Mouse (Mus musculus): Measurements from ENCODE around the gene Cfap54. TPM values are rescaled to one million over a fixed set of nuclear protein-coding genes. Genes with fewer than 3 reads are reported as not detected.

Gene Cfap54
- polyA plus RNA-seq, 1 experiment from 2014 or later, result 0.40 TPM

- WGBS, result 71% methylated on average over 6 of the region's 6 CpGs
- H3K36me3 ChIP-seq (ENCODE audit: insufficient read depth, low read length), result no peaks in the 10 kb centered on the region
- H3K9ac ChIP-seq (replicated peaks; ENCODE audit: low read length), result no peak overlapping the region
- H3K4me2 ChIP-seq (replicated peaks; ENCODE audit: low read depth, low read length), result no peak overlapping the region
- no peaks in the 10 kb centered on the region for H3K27me3 ChIP-seq (ENCODE audit: insufficient read depth, low read length)
- H3K4me1 ChIP-seq (ENCODE audit: insufficient read depth, low read length), result no peaks in the 10 kb centered on the region
- H3K4me3 ChIP-seq (ENCODE audit: low read length), result no peak overlapping the region
- no peak overlapping the region for H3K27ac ChIP-seq (ENCODE audit: low read length)
- ATAC-seq (ENCODE audit: low FRiP score, low TSS enrichment), result no peak
- no peaks in the 10 kb centered on the region for H3K9me3 ChIP-seq (ENCODE audit: low read length)
These were observed 147.8 kb downstream of the Cfap54 start for GRCm38 (mm10) chr10:92933616-92934015.

- no peaks in the 10 kb centered on the region for H3K36me3 ChIP-seq (ENCODE audit: insufficient read depth, low read length)
- H3K9me3 ChIP-seq (ENCODE audit: low read length), result no peaks in the 10 kb centered on the region
- H3K9ac ChIP-seq (replicated peaks; ENCODE audit: low read length), result no peak overlapping the region
- no peak overlapping the region for H3K4me2 ChIP-seq (replicated peaks; ENCODE audit: low read depth, low read length)
- no peak overlapping the region for H3K27ac ChIP-seq (ENCODE audit: low read length)
- ATAC-seq (ENCODE audit: low FRiP score, low TSS enrichment), result no peak
- H3K4me1 ChIP-seq (ENCODE audit: insufficient read depth, low read length), result no peaks in the 10 kb centered on the region
- H3K4me3 ChIP-seq (ENCODE audit: low read length), result no peak overlapping the region
- H3K27me3 ChIP-seq (ENCODE audit: insufficient read depth, low read length), result no peaks in the 10 kb centered on the region
- 88% methylated on average over 12 of the region's 12 CpGs for WGBS
These were observed 149.0 kb downstream of the Cfap54 start for GRCm38 (mm10) chr10:92932464-92932863.

- no peaks in the 10 kb centered on the region for H3K36me3 ChIP-seq (ENCODE audit: insufficient read depth, low read length)
- no peaks in the 10 kb centered on the region for H3K4me1 ChIP-seq (ENCODE audit: insufficient read depth, low read length)
- H3K4me2 ChIP-seq (replicated peaks; ENCODE audit: low read depth, low read length), result no peak overlapping the region
- H3K9me3 ChIP-seq (ENCODE audit: low read length), result no peaks in the 10 kb centered on the region
- no peak overlapping the region for H3K9ac ChIP-seq (replicated peaks; ENCODE audit: low read length)
- H3K27ac ChIP-seq (ENCODE audit: low read length), result no peak overlapping the region
- WGBS, result 41% methylated on average over 1 of the region's 1 CpGs
- H3K4me3 ChIP-seq (ENCODE audit: low read length), result no peak overlapping the region
- no peak for ATAC-seq (ENCODE audit: low FRiP score, low TSS enrichment)
- H3K27me3 ChIP-seq (ENCODE audit: insufficient read depth, low read length), result no peaks in the 10 kb centered on the region
These were observed 151.4 kb downstream of the Cfap54 start for GRCm38 (mm10) chr10:92930036-92930435.

- Histone ChIP-seq H3K9me3 (ENCODE audit: low read length) (no peaks in the 10 kb centered on the region), H3K4me3 (ENCODE audit: low read length) (no peak overlapping the region), H3K27ac (ENCODE audit: low read length) (no peak overlapping the region), H3K9ac (replicated peaks; ENCODE audit: low read length) (no peak overlapping the region), H3K36me3 (ENCODE audit: insufficient read depth, low read length) (no peaks in the 10 kb centered on the region), H3K4me1 (ENCODE audit: insufficient read depth, low read length) (no peaks in the 10 kb centered on the region), H3K27me3 (ENCODE audit: insufficient read depth, low read length) (no peaks in the 10 kb centered on the region), H3K4me2 (replicated peaks; ENCODE audit: low read depth, low read length) (no peak overlapping the region)
- ATAC-seq (ENCODE audit: low FRiP score, low TSS enrichment), result no peak
- 79% methylated on average over 3 of the region's 3 CpGs for WGBS
These were observed 153.2 kb downstream of the Cfap54 start for GRCm38 (mm10) chr10:92928256-92928655.

- WGBS, result 73% methylated on average over 1 of the region's 1 CpGs
- H3K9me3 ChIP-seq (ENCODE audit: low read length), result no peaks in the 10 kb centered on the region
- no peaks in the 10 kb centered on the region for H3K36me3 ChIP-seq (ENCODE audit: insufficient read depth, low read length)
- H3K9ac ChIP-seq (replicated peaks; ENCODE audit: low read length), result no peak overlapping the region
- no peak overlapping the region for H3K4me2 ChIP-seq (replicated peaks; ENCODE audit: low read depth, low read length)
- no peaks in the 10 kb centered on the region for H3K4me1 ChIP-seq (ENCODE audit: insufficient read depth, low read length)
- no peak overlapping the region for H3K4me3 ChIP-seq (ENCODE audit: low read length)
- ATAC-seq (ENCODE audit: low FRiP score, low TSS enrichment), result no peak
- no peak overlapping the region for H3K27ac ChIP-seq (ENCODE audit: low read length)
- no peaks in the 10 kb centered on the region for H3K27me3 ChIP-seq (ENCODE audit: insufficient read depth, low read length)
These were observed 162.9 kb downstream of the Cfap54 start for GRCm38 (mm10) chr10:92918551-92918950.

- Histone ChIP-seq H3K4me2 (replicated peaks; ENCODE audit: low read depth, low read length) (no peak overlapping the region), H3K27me3 (ENCODE audit: insufficient read depth, low read length) (no peaks in the 10 kb centered on the region), H3K4me3 (ENCODE audit: low read length) (no peak overlapping the region), H3K27ac (ENCODE audit: low read length) (no peak overlapping the region), H3K9me3 (ENCODE audit: low read length) (no peaks in the 10 kb centered on the region), H3K4me1 (ENCODE audit: insufficient read depth, low read length) (no peaks in the 10 kb centered on the region), H3K9ac (replicated peaks; ENCODE audit: low read length) (no peak overlapping the region), H3K36me3 (ENCODE audit: insufficient read depth, low read length) (no peaks in the 10 kb centered on the region)
- no peak for ATAC-seq (ENCODE audit: low FRiP score, low TSS enrichment)
- 46% methylated on average over 6 of the region's 6 CpGs for WGBS
These were observed 174.2 kb downstream of the Cfap54 start for GRCm38 (mm10) chr10:92907246-92907645.

GRCm38 (mm10) chr10:92888466-92888865, 193.0 kb downstream of the Cfap54 start:
- Histone ChIP-seq H3K36me3 (ENCODE audit: insufficient read depth, low read length) (no peaks in the 10 kb centered on the region), H3K9ac (replicated peaks; ENCODE audit: low read length) (no peak overlapping the region), H3K4me3 (ENCODE audit: low read length) (no peak overlapping the region), H3K9me3 (ENCODE audit: low read length) (no peaks in the 10 kb centered on the region), H3K27ac (ENCODE audit: low read length) (no peak overlapping the region), H3K4me1 (ENCODE audit: insufficient read depth, low read length) (no peaks in the 10 kb centered on the region), H3K27me3 (ENCODE audit: insufficient read depth, low read length) (no peaks in the 10 kb centered on the region), H3K4me2 (replicated peaks; ENCODE audit: low read depth, low read length) (no peak overlapping the region)
- ATAC-seq (ENCODE audit: low FRiP score, low TSS enrichment), result no peak
- 83% methylated on average over 6 of the region's 6 CpGs for WGBS

- 89% methylated on average over 3 of the region's 3 CpGs for WGBS
- Histone ChIP-seq H3K9ac (replicated peaks; ENCODE audit: low read length) (no peak overlapping the region), H3K4me3 (ENCODE audit: low read length) (no peak overlapping the region), H3K27ac (ENCODE audit: low read length) (no peak overlapping the region), H3K4me2 (replicated peaks; ENCODE audit: low read depth, low read length) (no peak overlapping the region), H3K4me1 (ENCODE audit: insufficient read depth, low read length) (no peaks in the 10 kb centered on the region), H3K36me3 (ENCODE audit: insufficient read depth, low read length) (no peaks in the 10 kb centered on the region), H3K27me3 (ENCODE audit: insufficient read depth, low read length) (no peaks in the 10 kb centered on the region), H3K9me3 (ENCODE audit: low read length) (no peaks in the 10 kb centered on the region)
- ATAC-seq (ENCODE audit: low FRiP score, low TSS enrichment), result no peak
These were observed 203.4 kb downstream of the Cfap54 start for GRCm38 (mm10) chr10:92878000-92878399.

GRCm38 (mm10) chr10:92840980-92841379, 240.4 kb downstream of the Cfap54 start:
- H3K4me2 ChIP-seq (replicated peaks; ENCODE audit: low read depth, low read length), result no peak overlapping the region
- H3K4me3 ChIP-seq (ENCODE audit: low read length), result no peak overlapping the region
- H3K9me3 ChIP-seq (ENCODE audit: low read length), result no peaks in the 10 kb centered on the region
- no peaks in the 10 kb centered on the region for H3K4me1 ChIP-seq (ENCODE audit: insufficient read depth, low read length)
- 80% methylated on average over 9 of the region's 9 CpGs for WGBS
- H3K27me3 ChIP-seq (ENCODE audit: insufficient read depth, low read length), result no peaks in the 10 kb centered on the region
- no peak overlapping the region for H3K27ac ChIP-seq (ENCODE audit: low read length)
- H3K36me3 ChIP-seq (ENCODE audit: insufficient read depth, low read length), result no peaks in the 10 kb centered on the region
- no peak overlapping the region for H3K9ac ChIP-seq (replicated peaks; ENCODE audit: low read length)
- ATAC-seq (ENCODE audit: low FRiP score, low TSS enrichment), result no peak

- Histone ChIP-seq H3K4me1 (ENCODE audit: insufficient read depth, low read length) (no peaks in the 10 kb centered on the region), H3K4me2 (replicated peaks; ENCODE audit: low read depth, low read length) (no peak overlapping the region), H3K4me3 (ENCODE audit: low read length) (no peak overlapping the region), H3K36me3 (ENCODE audit: insufficient read depth, low read length) (no peaks in the 10 kb centered on the region), H3K27ac (ENCODE audit: low read length) (no peak overlapping the region), H3K9me3 (ENCODE audit: low read length) (no peaks in the 10 kb centered on the region), H3K9ac (replicated peaks; ENCODE audit: low read length) (no peak overlapping the region), H3K27me3 (ENCODE audit: insufficient read depth, low read length) (no peaks in the 10 kb centered on the region)
- ATAC-seq (ENCODE audit: low FRiP score, low TSS enrichment), result no peak
- WGBS, result 88% methylated on average over 5 of the region's 5 CpGs
These were observed 243.8 kb downstream of the Cfap54 start for GRCm38 (mm10) chr10:92837572-92837971.

GRCm38 (mm10) chr10:92837045-92837444, 244.4 kb downstream of the Cfap54 start:
- Histone ChIP-seq H3K36me3 (ENCODE audit: insufficient read depth, low read length) (no peaks in the 10 kb centered on the region), H3K4me1 (ENCODE audit: insufficient read depth, low read length) (no peaks in the 10 kb centered on the region), H3K9me3 (ENCODE audit: low read length) (no peaks in the 10 kb centered on the region), H3K4me3 (ENCODE audit: low read length) (no peak overlapping the region), H3K9ac (replicated peaks; ENCODE audit: low read length) (no peak overlapping the region), H3K4me2 (replicated peaks; ENCODE audit: low read depth, low read length) (no peak overlapping the region), H3K27ac (ENCODE audit: low read length) (no peak overlapping the region), H3K27me3 (ENCODE audit: insufficient read depth, low read length) (no peaks in the 10 kb centered on the region)
- no peak for ATAC-seq (ENCODE audit: low FRiP score, low TSS enrichment)
- WGBS, result 80% methylated on average over 2 of the region's 2 CpGs

All from kidney, embryonic 16.5 days (tissue).